Mouse (Mus musculus): ENCODE measurements around the gene Inpp4b. TPM values are rescaled to one million over a fixed set of nuclear protein-coding genes. Genes with fewer than 3 reads are reported as not detected.

Inpp4b gene
- polyA plus RNA-seq, 1 experiment from 2014 or later, result 10.2 TPM

DNA sequence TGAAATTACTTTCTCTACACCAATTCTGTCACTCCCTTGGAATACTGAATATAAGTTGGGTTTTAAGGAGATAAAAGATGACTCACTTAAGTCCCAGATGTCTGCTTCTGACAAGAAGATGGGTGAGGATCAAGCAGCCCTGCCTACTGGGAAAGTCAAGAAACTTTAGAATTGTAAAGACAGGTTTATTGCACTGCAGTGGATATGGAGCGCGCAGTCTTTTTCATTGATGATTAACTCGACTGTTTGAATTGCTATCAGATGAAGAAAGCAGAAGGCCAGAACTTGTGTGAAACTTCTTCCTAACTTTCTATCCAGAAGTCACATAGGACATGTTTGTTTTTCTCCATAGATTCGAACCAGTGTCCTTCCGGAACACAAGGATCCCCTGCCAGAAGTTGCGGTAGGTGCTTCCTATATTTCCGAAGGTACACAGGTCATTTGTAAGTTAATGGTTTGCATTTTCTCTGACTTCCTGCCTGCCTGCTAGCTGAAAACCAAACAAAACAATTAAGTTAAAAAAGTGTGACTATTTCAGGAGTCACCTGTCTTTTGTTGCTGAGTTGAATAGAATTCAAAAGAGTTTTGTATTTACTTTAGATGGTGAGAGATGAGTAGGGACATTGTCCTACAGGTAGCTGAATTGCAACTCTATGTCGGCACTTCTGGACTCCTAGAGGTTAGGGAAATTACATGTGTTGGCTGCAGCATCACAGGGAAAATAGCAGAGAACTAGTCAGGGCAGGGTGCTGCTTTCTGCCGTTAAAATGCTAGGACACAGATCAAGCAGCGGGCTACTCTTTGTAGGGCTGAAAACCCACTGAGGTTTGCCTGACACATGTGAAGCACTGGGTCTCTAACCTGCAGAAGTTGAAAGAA is 502.0 kb downstream of the Inpp4b start:
- WGBS, result 86% methylated on average over 10 of the region's 10 CpGs
- no peaks in the 10 kb centered on the region for H3K9me3 ChIP-seq (replicated peaks)
- H3K9ac ChIP-seq, result no peak overlapping the region
- H3K27ac ChIP-seq (ENCODE audit: poor library complexity, severe bottlenecking), result no peak overlapping the region
- H3K27me3 ChIP-seq (replicated peaks), result no peaks in the 10 kb centered on the region
- no peaks in the 10 kb centered on the region for H3K36me3 ChIP-seq
- no peak overlapping the region for H3K4me3 ChIP-seq
- H3K4me1 ChIP-seq (replicated peaks), result no peaks in the 10 kb centered on the region
- no peak overlapping the region for H3K4me2 ChIP-seq
- ATAC-seq (ENCODE audit: insufficient number of reproducible peaks, low FRiP score), result no peak

DNA sequence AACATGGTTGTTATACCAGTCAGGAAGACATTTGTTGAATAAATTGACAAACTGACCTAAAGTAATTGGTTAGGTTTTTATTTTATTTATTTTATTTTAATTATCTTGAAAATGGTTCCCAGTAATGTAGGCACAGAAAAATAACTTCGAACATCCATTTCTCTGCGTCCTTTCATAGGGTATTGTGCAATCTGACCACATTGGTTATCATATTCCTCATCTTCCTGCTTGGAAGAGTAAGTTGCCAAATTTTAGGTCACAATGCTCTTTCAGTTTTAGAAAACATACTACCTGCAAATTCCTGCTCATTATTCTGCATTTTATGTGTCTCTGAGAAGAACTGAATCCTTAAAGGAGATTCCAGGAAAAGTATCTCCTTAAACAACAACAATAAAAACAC is 505.6 kb downstream of the Inpp4b start:
- Histone ChIP-seq H3K4me1 (replicated peaks) (peaks cover under 1% of the 10 kb centered on the region), H3K9me3 (replicated peaks) (no peaks in the 10 kb centered on the region), H3K36me3 (no peaks in the 10 kb centered on the region), H3K4me2 (no peak overlapping the region), H3K27me3 (replicated peaks) (no peaks in the 10 kb centered on the region), H3K9ac (no peak overlapping the region), H3K4me3 (no peak overlapping the region), H3K27ac (ENCODE audit: poor library complexity, severe bottlenecking) (no peak overlapping the region)
- no peak for ATAC-seq (ENCODE audit: insufficient number of reproducible peaks, low FRiP score)
- 76% methylated on average over 2 of the region's 2 CpGs for WGBS

DNA sequence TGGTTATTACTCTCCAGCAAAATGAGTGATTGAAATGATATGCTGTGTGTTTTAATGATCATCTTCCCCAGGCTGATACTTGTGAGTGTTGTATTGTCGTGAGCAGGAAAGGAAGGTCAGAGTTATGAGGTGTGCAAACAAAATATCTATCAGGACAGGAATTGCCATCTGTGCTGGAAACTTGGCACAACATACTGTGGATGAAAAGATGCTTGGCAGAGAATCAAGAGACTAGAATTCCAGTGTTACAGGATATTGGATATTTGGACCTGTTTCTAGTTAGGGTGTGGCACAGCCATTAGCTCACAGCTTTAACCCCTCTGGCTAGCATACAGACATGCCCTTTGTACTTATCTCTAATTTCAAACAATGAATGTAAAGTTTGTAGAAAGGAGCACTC is 507.6 kb downstream of the Inpp4b start:
- H3K27me3 ChIP-seq (replicated peaks), result no peaks in the 10 kb centered on the region
- 55% methylated on average over 1 of the region's 1 CpGs for WGBS
- no peak overlapping the region for H3K4me2 ChIP-seq
- H3K4me3 ChIP-seq, result no peak overlapping the region
- no peak overlapping the region for H3K27ac ChIP-seq (ENCODE audit: poor library complexity, severe bottlenecking)
- H3K9me3 ChIP-seq (replicated peaks), result no peaks in the 10 kb centered on the region
- no peak for ATAC-seq (ENCODE audit: insufficient number of reproducible peaks, low FRiP score)
- H3K36me3 ChIP-seq, result no peaks in the 10 kb centered on the region
- H3K4me1 ChIP-seq (replicated peaks), result peaks cover 11% of the 10 kb centered on the region
- no peak overlapping the region for H3K9ac ChIP-seq

DNA sequence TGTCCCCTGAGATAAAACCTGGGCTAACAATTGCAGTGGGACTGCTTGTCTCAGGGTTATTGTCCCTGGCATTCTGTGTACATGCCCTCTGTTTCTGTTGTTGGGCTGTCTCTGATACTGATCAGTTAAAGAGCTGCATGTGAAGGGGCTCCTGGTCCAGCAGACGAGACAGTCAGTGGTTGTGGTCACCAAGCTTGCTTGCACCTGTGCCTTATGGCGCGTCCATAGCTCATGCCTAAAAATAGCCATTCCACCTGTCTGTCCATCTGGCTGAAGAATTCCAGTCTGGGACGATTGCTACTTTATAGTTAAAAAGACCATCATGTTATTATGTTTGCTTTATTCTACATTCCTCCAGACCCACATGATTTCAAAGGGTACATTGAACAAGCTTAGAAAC is 510.8 kb downstream of the Inpp4b start:
- Histone ChIP-seq H3K36me3 (no peaks in the 10 kb centered on the region), H3K4me1 (replicated peaks) (peaks cover 24% of the 10 kb centered on the region), H3K27me3 (replicated peaks) (no peaks in the 10 kb centered on the region), H3K9me3 (replicated peaks) (no peaks in the 10 kb centered on the region), H3K27ac (ENCODE audit: poor library complexity, severe bottlenecking) (no peak overlapping the region), H3K4me2 (no peak overlapping the region), H3K9ac (no peak overlapping the region), H3K4me3 (no peak overlapping the region)
- ATAC-seq (ENCODE audit: insufficient number of reproducible peaks, low FRiP score), result no peak
- 52% methylated on average over 4 of the region's 4 CpGs for WGBS

DNA sequence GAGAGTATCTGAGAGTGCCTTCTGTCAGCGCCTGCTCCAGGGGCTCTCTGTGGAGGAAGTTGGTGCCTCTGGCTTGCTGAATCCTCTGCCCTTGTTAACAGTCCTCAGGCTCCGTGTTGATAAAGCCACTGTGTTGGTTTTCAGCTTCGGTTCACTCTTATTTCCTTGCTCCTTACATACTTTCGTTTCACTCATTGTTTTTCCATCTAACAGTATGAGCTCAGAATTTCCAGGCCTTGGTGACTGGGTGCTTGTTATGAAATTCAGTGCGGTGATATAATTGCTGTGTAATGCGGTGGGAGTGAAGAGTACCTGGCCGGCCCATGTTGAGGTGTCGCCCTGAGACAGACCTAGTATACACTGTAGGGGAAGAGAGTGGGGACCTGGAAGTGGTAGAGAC is 512.2 kb downstream of the Inpp4b start:
- peaks cover 24% of the 10 kb centered on the region for H3K4me1 ChIP-seq (replicated peaks)
- H3K9ac ChIP-seq, result no peak overlapping the region
- 29% methylated on average over 8 of the region's 8 CpGs for WGBS
- H3K27me3 ChIP-seq (replicated peaks), result no peaks in the 10 kb centered on the region
- H3K4me3 ChIP-seq, result 0 out of 2 replicates have a peak overlapping the region, but pooled peaks have one; percentile 9
- peak; percentile 74 for ATAC-seq (ENCODE audit: insufficient number of reproducible peaks, low FRiP score)
- peak overlapping the region; percentile 57 for H3K4me2 ChIP-seq
- H3K27ac ChIP-seq (ENCODE audit: poor library complexity, severe bottlenecking), result peak overlapping the region; percentile 81
- H3K36me3 ChIP-seq, result no peaks in the 10 kb centered on the region
- H3K9me3 ChIP-seq (replicated peaks), result no peaks in the 10 kb centered on the region

DNA sequence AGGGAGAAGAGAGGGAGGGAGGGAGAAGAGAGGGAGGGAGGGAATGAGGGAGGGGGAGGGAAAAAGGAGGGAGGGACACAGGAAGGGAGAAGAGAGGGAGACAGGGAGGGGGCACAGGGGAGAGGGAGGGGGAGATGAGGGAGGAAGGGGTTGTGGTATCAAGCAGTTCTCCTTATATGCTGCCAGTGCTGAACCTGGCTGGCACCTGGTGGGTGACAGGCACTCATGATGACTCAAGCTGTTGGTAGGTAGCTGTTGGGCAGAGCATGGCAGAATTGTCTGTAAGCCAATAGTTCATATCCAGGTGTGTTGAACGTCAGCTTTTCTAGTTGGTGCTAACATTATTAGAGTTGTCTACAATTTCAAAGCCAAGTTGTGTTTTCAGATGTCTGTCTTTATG is 512.7 kb downstream of the Inpp4b start:
- H3K4me2 ChIP-seq, result peak overlapping the region; percentile 57
- H3K27ac ChIP-seq (ENCODE audit: poor library complexity, severe bottlenecking), result peak overlapping the region; percentile 81
- H3K9me3 ChIP-seq (replicated peaks), result no peaks in the 10 kb centered on the region
- peaks cover 24% of the 10 kb centered on the region for H3K4me1 ChIP-seq (replicated peaks)
- WGBS, result 86% methylated on average over 1 of the region's 1 CpGs
- 0 out of 2 replicates have a peak, but pooled peaks have one; percentile 15 for ATAC-seq (ENCODE audit: insufficient number of reproducible peaks, low FRiP score)
- no peak overlapping the region for H3K4me3 ChIP-seq
- H3K36me3 ChIP-seq, result no peaks in the 10 kb centered on the region
- H3K9ac ChIP-seq, result no peak overlapping the region
- no peaks in the 10 kb centered on the region for H3K27me3 ChIP-seq (replicated peaks)

DNA sequence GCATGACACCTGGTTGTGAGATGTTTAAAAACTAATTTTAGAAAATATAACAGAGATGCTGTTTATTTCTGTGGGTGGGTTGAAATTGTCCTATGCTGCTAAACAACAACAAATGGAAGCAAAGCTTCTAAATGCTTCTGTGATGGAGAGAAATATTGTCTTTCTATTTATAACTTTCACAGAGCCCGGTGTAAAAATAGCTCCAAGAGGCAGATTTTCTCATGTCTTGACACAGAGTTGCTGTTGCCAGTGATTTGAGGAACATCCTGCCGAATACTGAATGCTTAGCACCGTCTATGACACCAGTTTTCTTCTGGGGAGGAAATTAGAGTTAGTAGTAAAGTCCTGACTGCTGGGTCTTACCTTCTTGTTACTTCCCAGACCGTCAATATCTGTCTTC is 513.8 kb downstream of the Inpp4b start:
- Histone ChIP-seq H3K4me1 (replicated peaks) (peaks cover 28% of the 10 kb centered on the region), H3K9me3 (replicated peaks) (no peaks in the 10 kb centered on the region), H3K27ac (ENCODE audit: poor library complexity, severe bottlenecking) (peak overlapping the region; percentile 77), H3K27me3 (replicated peaks) (no peaks in the 10 kb centered on the region), H3K4me3 (peak overlapping the region; percentile 29), H3K9ac (no peak overlapping the region), H3K36me3 (no peaks in the 10 kb centered on the region), H3K4me2 (peak overlapping the region; percentile 59)
- no peak for ATAC-seq (ENCODE audit: insufficient number of reproducible peaks, low FRiP score)
- WGBS, result 28% methylated on average over 4 of the region's 4 CpGs

DNA sequence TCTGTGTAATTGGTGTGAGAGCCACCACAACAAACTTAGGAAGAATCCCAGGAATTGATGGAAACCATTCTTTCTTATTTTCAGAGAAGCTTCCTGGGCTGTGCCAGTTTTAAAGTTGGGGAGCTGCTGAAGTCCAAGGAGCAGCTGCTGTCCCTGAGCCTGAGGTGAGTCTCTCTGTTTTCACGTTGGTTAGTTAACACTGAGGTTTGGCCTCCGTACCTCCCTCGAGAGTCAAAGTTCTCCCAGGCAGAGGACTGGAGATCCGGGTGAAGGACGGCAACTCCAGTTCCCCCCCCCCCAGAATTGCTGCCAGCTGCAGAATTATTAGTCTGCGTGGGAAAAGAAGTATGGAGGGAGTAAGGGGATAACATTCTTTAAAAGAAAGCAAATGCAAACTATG is 514.3 kb downstream of the Inpp4b start:
- no peak for ATAC-seq (ENCODE audit: insufficient number of reproducible peaks, low FRiP score)
- H3K4me3 ChIP-seq, result peak overlapping the region; percentile 29

DNA sequence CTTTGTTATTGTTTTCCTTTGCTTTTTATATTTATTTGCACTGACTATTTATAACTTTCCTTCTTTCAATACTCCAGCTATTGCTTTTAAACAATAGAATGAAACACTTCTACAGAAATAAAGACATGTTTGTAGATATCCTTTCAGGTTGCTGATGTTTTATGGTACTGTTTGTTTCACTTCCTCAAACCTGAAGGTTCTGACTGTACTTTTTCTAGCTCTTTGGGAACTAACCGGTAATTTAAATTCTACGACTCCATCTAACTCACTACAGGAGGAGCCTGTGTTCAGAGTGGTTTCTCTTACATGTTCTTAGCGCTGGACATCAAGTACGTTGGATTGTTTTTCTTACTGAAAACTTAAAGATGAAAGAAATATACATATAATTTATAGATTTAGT is 516.0 kb downstream of the Inpp4b start:
- H3K9me3 ChIP-seq (replicated peaks), result no peaks in the 10 kb centered on the region
- H3K9ac ChIP-seq, result no peak overlapping the region
- H3K4me2 ChIP-seq, result no peak overlapping the region
- H3K36me3 ChIP-seq, result no peaks in the 10 kb centered on the region
- H3K4me1 ChIP-seq (replicated peaks), result peaks cover 26% of the 10 kb centered on the region
- no peak overlapping the region for H3K27ac ChIP-seq (ENCODE audit: poor library complexity, severe bottlenecking)
- 90% methylated on average over 4 of the region's 4 CpGs for WGBS
- H3K4me3 ChIP-seq, result no peak overlapping the region
- ATAC-seq (ENCODE audit: insufficient number of reproducible peaks, low FRiP score), result no peak
- no peaks in the 10 kb centered on the region for H3K27me3 ChIP-seq (replicated peaks)

More for the DNA sequence above, 514.3 kb downstream of the Inpp4b start:
- no peaks in the 10 kb centered on the region for H3K9me3 ChIP-seq (replicated peaks)
- 44% methylated on average over 6 of the region's 6 CpGs for WGBS
- H3K27ac ChIP-seq (ENCODE audit: poor library complexity, severe bottlenecking), result peak overlapping the region; percentile 77
- no peaks in the 10 kb centered on the region for H3K36me3 ChIP-seq
- H3K27me3 ChIP-seq (replicated peaks), result no peaks in the 10 kb centered on the region
- H3K9ac ChIP-seq, result peak overlapping the region; percentile 41; the same call in 1 of the 2 replicates
- peaks cover 28% of the 10 kb centered on the region for H3K4me1 ChIP-seq (replicated peaks)
- peak overlapping the region; percentile 59 for H3K4me2 ChIP-seq

DNA sequence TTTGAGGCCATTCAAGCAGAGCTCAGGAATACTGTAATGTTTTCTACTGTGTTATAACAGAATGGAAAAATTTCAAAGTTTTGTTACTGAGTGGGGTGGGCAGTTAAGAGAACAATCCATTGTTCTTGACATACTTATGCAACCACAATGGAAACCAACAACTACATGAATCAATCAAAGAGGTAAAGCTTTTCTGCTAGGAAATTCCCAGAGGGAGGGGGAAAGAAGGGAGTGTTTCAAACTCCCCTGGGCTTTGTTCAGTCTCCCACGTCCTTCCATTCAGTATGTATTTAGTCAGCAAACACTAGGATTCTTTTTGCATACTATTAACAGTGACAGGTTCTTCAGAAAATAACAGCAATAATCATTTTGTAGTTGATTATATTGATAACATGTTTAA is 517.4 kb downstream of the Inpp4b start:
- no peaks in the 10 kb centered on the region for H3K36me3 ChIP-seq
- no peak for ATAC-seq (ENCODE audit: insufficient number of reproducible peaks, low FRiP score)
- H3K4me1 ChIP-seq (replicated peaks), result peaks cover 21% of the 10 kb centered on the region
- no peaks in the 10 kb centered on the region for H3K27me3 ChIP-seq (replicated peaks)
- H3K4me2 ChIP-seq, result no peak overlapping the region
- 76% methylated on average over 1 of the region's 1 CpGs for WGBS
- H3K4me3 ChIP-seq, result no peak overlapping the region
- H3K9ac ChIP-seq, result no peak overlapping the region
- no peak overlapping the region for H3K27ac ChIP-seq (ENCODE audit: poor library complexity, severe bottlenecking)
- no peaks in the 10 kb centered on the region for H3K9me3 ChIP-seq (replicated peaks)

DNA sequence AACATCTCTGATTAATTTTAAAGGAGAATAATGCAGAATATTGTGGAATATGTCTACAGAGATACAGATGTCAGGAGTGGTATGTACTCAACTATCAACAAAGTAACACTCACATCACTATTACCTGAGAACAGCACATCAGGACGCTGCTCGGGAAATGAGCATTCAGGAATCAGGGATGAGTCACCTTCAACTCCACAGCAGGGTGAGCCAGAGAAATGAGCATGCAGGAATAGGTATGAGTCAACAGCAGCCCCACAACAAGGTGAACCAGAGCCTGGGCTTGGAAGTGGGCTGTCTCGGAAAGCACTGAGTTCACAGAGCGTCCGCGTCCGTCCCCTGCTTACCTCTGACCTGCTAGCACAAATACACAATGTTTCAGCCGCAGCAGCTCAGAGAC is 519.0 kb downstream of the Inpp4b start:
- Histone ChIP-seq H3K36me3 (no peaks in the 10 kb centered on the region), H3K9me3 (replicated peaks) (no peaks in the 10 kb centered on the region), H3K9ac (no peak overlapping the region), H3K27me3 (replicated peaks) (no peaks in the 10 kb centered on the region), H3K4me3 (no peak overlapping the region), H3K27ac (ENCODE audit: poor library complexity, severe bottlenecking) (no peak overlapping the region), H3K4me1 (replicated peaks) (peaks cover 20% of the 10 kb centered on the region), H3K4me2 (no peak overlapping the region)
- WGBS, result 83% methylated on average over 8 of the region's 8 CpGs
- no peak for ATAC-seq (ENCODE audit: insufficient number of reproducible peaks, low FRiP score)

DNA sequence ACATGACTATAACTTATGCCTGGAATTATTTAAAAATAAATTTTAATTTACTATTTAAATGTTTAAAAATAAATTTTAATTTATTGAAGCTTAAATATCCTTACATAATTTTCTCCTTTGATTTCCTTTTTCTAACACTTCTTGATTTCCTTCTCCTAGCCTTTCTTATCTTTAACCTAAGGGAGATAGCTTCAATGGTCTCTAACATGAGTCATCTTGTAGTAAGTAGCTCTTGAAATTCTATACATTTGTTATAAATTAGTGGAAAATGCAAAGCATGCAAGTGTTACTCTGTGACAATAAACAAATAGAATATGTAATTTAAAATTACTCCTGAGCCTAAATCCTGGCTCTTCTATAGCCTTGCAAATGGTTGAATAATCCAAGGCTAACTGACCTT is 520.4 kb downstream of the Inpp4b start:
- H3K9ac ChIP-seq, result no peak overlapping the region
- H3K4me3 ChIP-seq, result no peak overlapping the region
- no peak overlapping the region for H3K27ac ChIP-seq (ENCODE audit: poor library complexity, severe bottlenecking)
- no peaks in the 10 kb centered on the region for H3K36me3 ChIP-seq
- no peaks in the 10 kb centered on the region for H3K9me3 ChIP-seq (replicated peaks)
- peaks cover 18% of the 10 kb centered on the region for H3K4me1 ChIP-seq (replicated peaks)
- no peaks in the 10 kb centered on the region for H3K27me3 ChIP-seq (replicated peaks)
- no peak for ATAC-seq (ENCODE audit: insufficient number of reproducible peaks, low FRiP score)
- H3K4me2 ChIP-seq, result no peak overlapping the region
